Mouse (Mus musculus): ENCODE data around the gene Shb. TPM values are rescaled to one million over a fixed set of nuclear protein-coding genes. Genes with fewer than 3 reads are reported as not detected.

Gene Shb
- 10 to 100 TPM; 14.1 to 18.8 TPM for total RNA-seq (2021)
- long read RNA-seq, experiment 1, transcript Shb-201 (6 exons, 2,244 nt) = major isoform, 12 of 13 reads
- long read RNA-seq, experiment 1, partial matches to known transcripts = 0 of 13 reads
- long read RNA-seq, experiment 1, other reads (novel, unspliced or antisense) = 1 of 13 reads
- long read RNA-seq, experiment 2, transcript Shb-201 (6 exons, 2,244 nt) = major isoform, 16 of 18 reads
- long read RNA-seq, experiment 2, partial matches to known transcripts = 1 of 18 reads
- long read RNA-seq, experiment 2, other reads (novel, unspliced or antisense) = 1 of 18 reads

DNA sequence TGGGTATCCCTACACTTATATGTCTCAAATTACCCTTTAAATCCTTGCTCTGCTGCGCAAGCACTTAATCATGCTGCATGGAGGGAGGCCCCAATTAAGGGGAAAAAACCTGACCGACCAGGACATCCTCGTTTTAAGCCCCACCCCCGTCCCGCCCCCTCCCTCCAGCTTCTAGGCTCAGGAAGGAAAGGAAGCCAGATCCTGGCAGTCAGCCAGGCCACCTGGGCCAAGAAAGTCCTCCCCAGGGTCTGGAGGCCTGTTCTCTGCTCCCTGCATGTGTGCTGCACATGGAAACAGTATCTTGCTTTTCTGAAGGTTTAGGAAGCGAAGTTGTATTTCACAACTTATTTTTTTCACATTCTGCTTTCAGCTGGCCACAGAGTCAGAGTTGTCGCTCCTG, at the start of gene Shb:
Shb (minus strand) TSS at position 96 of the 400 bp plus-strand sequence.
- H3K27ac ChIP-seq = peak within 1 kb of the TSS; percentile 81; the same call in 1 of the 2 replicates
- no peak for DNase-seq (ENCODE audit: low spot score in 2 of 2)
- H3K4me3 ChIP-seq = peak within 1 kb of the TSS; percentile 69
- no peak for TF ChIP-seq CTCF (conservative IDR thresholded peaks at IDR 0.05)

DNA sequence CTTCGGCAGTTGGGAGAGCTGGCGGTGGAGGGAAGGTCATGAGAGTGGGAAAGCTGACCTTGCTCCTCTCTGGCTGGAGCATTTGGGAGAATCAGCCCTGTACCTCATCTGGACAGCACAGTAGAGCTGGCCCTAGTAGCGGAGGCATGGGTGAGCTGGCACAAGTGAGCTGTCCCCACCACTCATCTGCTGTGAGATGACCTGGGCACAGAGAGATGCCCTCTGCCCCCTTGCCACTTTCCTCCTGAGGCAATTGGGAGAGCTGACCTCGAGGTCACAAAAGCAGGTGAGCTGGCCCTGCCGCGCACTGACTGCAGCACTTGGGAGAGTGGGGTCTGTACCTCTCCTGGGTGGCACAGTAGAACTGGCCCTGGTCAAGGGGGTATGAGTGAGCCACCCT, 48.8 kb upstream of the Shb start:
- TF ChIP-seq CTCF (conservative IDR thresholded peaks at IDR 0.05) = no peak

DNA sequence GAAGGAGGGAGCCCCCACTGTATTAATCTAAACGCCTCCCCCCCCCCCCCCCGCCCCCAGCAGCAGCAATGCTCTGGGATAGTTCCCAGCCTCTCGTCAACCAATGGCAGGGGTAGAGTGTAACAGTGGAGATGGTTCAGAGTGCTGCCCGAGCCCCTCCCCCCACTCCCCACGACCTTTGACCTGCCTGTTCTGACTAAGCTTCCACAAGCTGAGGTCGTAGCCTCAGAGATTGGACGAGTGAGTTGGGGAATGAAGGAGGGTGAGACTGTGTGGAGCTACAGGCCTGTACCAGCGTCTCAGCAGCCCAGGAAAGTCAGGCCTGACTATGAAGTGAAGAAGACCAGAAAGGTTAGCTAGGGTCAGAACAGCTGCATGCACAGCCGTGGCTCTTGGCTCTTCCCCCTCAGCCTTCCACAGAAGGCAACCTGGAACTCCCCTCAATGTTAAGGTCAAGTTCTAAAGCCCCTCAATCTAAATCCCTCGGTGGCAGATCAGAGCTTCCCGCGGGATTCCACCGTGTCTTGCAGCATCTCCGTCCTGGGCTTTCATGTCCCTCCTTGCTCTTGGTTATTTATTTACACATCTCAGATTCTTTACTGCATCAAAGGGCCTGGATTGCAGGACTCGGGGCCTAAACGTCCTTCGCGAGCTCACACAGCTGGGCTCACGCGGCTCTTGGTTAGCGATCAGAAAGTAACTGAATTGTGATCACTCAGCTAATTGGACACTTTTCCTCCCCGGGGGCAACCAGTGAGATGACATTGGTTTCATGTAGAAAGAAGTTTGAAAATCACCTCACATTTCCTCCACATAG, 46.5 kb upstream of the Shb start:
- no peak for DNase-seq (ENCODE audit: low spot score in 2 of 2)
- Histone ChIP-seq H3K27ac (no peak overlapping the region), H3K4me3 (no peak overlapping the region)
- TF ChIP-seq CTCF (conservative IDR thresholded peaks at IDR 0.05) = no peak

More for the DNA sequence above, 48.8 kb upstream of the Shb start:
- DNase-seq (ENCODE audit: low spot score in 2 of 2) = no peak
- Histone ChIP-seq H3K4me3 (no peak overlapping the region), H3K27ac (no peak overlapping the region)

DNA sequence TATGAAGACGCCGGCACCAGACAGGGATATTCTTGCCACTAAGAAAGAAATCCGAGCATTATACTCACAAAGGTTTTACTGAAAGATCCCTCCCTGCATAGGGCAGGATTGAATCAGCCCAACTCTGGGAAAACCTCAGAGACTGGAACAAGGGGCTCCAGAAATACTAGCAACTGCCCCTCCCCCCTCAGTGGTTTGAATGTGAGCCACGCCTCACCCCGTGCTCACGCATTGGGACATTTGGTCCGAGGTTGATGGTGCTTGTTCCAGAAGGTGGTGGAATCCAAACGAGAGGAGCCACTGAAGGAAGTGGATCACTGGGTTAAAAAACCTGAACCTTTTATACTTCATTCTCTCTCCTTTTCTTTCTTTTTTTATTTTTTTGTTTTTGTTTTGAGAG, 45.4 kb upstream of the Shb start:
- DNase-seq (ENCODE audit: low spot score in 2 of 2) = no peak
- no peak for TF ChIP-seq CTCF (conservative IDR thresholded peaks at IDR 0.05)
- Histone ChIP-seq H3K4me3 (no peak overlapping the region), H3K27ac (no peak overlapping the region)

DNA sequence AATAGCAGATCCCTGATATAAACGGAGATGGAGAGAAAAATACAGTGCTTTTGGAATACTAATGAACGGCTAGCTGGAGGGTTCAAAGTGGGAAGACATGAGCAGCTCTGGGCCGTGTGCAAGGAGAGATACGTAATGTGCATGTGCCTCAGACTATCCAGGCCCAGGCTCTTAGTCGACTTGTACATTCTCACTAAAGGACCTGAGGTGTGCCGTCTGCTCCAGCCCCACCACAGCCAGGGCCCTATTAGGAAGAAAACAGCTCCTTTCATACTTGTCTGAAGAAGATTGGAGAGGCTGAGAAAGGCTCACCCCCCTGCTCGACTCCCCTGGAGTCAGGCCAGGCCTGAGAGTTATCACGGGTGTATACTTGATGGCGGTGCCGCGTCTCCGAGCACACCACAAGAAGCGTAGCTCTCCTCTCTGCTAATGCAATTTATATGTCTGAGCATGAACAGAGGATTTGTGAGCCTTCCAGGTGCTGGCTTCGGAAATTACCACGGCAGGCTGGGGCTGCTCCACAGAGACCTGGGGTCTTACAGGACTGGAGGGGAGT, 42.4 kb upstream of the Shb start:
- no peak for TF ChIP-seq CTCF (conservative IDR thresholded peaks at IDR 0.05)
- Histone ChIP-seq H3K27ac (no peak overlapping the region), H3K4me3 (no peak overlapping the region)
- DNase-seq (ENCODE audit: low spot score in 2 of 2) = no peak

DNA sequence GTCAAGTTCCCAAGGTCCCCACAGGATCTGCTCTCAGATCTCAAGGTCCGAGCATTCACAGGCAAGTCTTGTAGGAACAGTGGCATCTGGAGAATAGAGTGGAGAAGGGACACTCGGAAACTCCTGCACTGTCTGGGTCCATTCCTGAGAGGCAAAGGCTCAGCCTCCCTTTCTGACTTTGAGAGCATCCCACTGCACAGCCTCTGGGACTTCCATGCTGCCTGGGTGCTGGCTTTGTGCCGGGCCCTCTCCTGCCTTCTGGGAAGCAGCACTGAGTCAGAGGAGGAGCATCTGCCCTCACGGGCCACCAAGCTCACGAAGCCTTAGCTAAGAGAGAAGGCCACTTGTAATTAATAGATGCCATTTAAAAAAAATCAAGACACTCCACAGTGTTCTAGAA, 37.3 kb upstream of the Shb start:
- Histone ChIP-seq H3K27ac (no peak overlapping the region), H3K4me3 (no peak overlapping the region)
- no peak for TF ChIP-seq CTCF (conservative IDR thresholded peaks at IDR 0.05)
- DNase-seq (ENCODE audit: low spot score in 2 of 2) = peak in 1 of 2 experiments; percentile 35

DNA sequence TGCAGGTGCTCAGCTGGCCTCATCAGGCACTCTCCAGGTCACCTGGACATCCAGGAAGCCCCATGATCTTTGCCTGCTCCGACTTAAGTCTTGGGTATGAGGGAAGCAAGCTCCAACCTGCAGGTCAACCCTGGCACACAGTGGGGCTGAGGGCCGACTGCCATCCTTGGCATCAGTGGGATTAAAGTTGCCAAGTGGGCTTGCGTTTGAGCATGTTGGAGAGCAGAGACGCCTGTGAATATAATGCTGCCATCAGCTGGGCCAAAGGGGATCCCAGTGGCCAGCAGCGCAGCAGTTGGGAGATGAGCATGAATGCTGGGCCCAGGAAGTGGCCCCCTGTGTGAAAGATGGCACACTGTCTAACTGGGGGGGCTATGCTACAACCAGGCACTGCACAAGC, 25.9 kb upstream of the Shb start:
- H3K4me3 ChIP-seq = no peak overlapping the region
- no peak for TF ChIP-seq CTCF (conservative IDR thresholded peaks at IDR 0.05)
- H3K27ac ChIP-seq = no peak overlapping the region
- no peak for DNase-seq (ENCODE audit: low spot score in 2 of 2)

DNA sequence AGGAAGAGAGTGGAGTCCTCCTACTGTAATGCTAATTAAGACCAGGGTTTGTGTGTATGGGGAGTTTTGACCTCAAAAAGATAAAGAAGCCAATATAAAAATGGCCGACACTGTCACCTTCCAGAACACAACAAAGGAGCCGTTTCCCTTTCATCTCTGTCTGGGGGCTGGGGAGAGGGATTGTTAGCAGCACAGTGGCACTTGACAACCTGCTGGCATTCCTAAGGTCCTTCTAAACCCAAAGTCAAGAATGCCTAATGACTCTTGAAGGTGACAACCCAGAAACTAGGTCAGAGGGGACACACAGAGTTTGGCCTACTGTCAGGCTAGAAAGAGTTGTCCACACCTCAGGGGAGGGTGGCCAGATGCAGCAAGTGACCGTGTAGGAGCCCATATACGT, 20.3 kb upstream of the Shb start:
- no peak for DNase-seq (ENCODE audit: low spot score in 2 of 2)
- no peak for TF ChIP-seq CTCF (conservative IDR thresholded peaks at IDR 0.05)
- H3K4me3 ChIP-seq = no peak overlapping the region
- no peak overlapping the region for H3K27ac ChIP-seq

DNA sequence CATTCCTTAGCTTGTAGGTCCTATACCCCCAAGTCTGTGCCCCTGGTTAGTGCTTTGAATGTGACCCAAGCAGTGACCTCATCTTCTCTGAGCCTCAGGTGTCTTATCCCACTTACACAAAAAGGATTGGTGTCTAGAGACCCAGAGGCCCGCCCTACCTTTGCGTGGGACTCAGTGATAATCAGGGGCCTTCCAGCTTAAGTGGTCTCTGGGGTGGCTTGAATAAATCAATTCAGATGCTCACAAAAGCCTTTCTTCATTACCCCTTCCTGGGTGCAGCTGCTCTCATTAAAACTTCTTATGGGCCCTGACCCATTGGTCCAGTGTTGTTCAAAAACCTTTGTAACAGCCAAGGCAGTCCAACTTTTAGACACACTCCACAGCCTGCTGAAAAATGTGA, 18.7 kb upstream of the Shb start:
- H3K4me3 ChIP-seq = no peak overlapping the region
- no peak for TF ChIP-seq CTCF (conservative IDR thresholded peaks at IDR 0.05)
- DNase-seq (ENCODE audit: low spot score in 2 of 2) = no peak
- no peak overlapping the region for H3K27ac ChIP-seq

DNA sequence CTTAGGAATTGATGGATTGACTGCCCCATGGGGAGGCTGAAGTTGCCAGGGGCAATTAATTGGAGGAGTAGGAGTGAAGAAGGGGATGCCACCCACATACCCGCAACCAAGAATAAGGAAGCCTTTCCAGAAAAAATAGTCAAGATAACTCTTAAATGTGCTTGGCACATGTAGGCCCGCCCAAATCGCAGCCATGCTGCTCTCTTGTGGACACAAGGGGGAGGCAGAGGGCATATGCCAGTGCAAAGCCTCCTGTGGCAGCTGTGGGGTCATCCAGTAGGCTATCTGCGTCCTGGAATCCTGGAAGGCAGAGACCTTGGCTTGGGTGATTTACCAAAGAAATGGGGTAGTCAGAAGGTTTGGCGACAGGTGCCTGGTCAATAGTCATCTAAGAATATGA, 17.2 kb upstream of the Shb start:
- H3K4me3 ChIP-seq = no peak overlapping the region
- peak; percentile 71 for TF ChIP-seq CTCF (conservative IDR thresholded peaks at IDR 0.05)
- DNase-seq (ENCODE audit: low spot score in 2 of 2) = no peak
- H3K27ac ChIP-seq = no peak overlapping the region

DNA sequence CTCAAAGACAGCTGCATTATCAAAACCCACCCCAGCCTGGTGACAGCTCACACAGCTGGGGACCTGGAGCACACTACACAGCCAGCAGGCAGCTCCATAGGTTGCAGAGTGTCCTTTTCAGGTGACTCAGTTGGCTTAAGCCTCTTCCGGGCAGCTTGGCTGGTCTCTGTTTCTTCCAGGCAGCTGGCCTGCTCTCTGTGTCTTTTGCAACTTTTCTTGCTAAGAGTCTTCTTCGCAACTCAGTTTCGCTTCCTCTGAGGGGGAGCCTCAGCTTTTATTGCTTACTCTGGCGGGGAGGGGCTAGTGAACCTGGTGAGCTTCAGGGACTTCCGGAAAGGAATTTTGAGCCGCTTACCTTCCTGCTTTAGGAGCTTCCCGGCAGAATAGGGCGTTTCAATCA, 13.6 kb upstream of the Shb start:
- no peak for DNase-seq (ENCODE audit: low spot score in 2 of 2)
- no peak overlapping the region for H3K4me3 ChIP-seq
- H3K27ac ChIP-seq = no peak overlapping the region
- no peak for TF ChIP-seq CTCF (conservative IDR thresholded peaks at IDR 0.05)

DNA sequence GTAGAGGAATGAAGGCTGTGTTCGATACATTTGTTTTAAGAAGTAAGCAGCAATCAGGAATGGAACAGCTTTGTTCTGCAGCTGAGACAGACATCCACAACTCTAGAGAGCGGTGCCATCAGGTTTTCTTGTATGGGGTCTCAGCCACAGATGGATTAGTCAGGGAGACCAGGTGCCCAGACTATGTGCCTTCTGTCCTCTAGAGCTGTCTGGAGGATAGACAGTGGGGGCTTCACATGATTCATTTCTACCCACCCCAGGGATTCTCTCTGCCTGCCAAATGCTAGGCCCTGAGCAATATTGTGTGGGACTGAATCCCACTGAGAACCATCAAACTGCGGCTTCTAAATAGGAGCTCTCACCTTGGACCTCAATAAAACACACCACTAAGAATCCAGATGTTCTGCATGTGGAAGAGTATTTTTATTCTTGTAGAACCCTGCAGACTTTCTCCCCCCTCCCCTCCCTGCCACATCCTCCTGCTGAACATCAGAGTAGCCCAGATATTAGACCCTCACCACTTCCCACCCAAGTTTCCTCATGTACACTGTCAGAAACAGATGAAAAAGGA, 11.3 kb upstream of the Shb start:
- Histone ChIP-seq H3K4me3 (no peak overlapping the region), H3K27ac (no peak overlapping the region)
- DNase-seq (ENCODE audit: low spot score in 2 of 2) = peak; percentile 26 to 55
- no peak for TF ChIP-seq CTCF (conservative IDR thresholded peaks at IDR 0.05)
